In the genomic region with DNA sequence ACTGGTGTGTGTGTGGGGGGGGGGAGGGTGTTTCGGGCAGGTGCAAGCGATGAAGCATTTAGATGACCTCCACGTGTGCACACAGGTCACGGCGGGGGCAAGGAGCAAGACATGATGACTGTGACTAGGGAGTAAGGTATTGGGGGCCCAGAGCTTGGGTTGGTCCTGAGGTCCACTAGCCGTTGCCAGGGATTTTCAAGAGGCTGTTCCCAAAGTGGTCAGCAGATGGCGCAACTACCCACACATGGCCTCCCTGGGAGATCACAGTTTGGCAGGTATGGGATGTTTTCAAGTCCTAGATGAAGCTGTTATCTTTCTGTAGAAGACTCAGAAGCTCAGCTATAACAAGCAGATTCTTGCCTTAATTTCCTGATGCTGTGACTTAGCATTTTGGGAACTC, we compare ENCODE assay signal across 8 mouse cellular contexts. TPM values are rescaled to one million over a fixed set of nuclear protein-coding genes. Genes with fewer than 3 reads are reported as not detected.
DNase-seq lines count a peak whose midpoint lies in the region; TF ChIP-seq lines count a peak whose summit lies in the region.

No protein-coding gene starts in this region.

- intact Hi-C loops in left cerebral cortex, postnatal 4 days (cut with DNase I), result loop anchor here (5.0 to 10.0 kb wide), 3 partner anchors 112 to 662 kb away; a partner anchor contains a TSS

- no peak overlapping the region for H3K4me3 ChIP-seq in olfactory bulb, adult 2 months (ENCODE audit: insufficient read depth, low read depth, low read length)

- TF ChIP-seq POLR2A in olfactory bulb, adult 2 months (IDR thresholded peaks at IDR 0.05; ENCODE audit: insufficient read depth, low read depth, low read length), result no peak

- peak; percentile 59 for TF ChIP-seq CTCF in olfactory bulb, adult 2 months (IDR thresholded peaks at IDR 0.05; ENCODE audit: insufficient read depth, low read depth, low read length)

- WGBS in olfactory bulb, adult 2 months, result 13% methylated on average over 7 of the region's 7 CpGs

- DNase-seq in layer of hippocampus, adult 11-12 months (ENCODE audit: low spot score), result peak; percentile 76
- DNase-seq in layer of hippocampus, adult 9-10 months (ENCODE audit: low spot score), result no peak
- peak; percentile 66 for DNase-seq in MN1 (ENCODE audit: low spot score)
- DNase-seq in cerebellum, adult 11-12 months, result peak; percentile 60
- peak; percentile 42 for DNase-seq in gastrocnemius, postnatal 25 days
- DNase-seq in left cerebral cortex, postnatal 4 days, result peak; percentile 75
- peak; percentile 41 for DNase-seq in yolk sac, embryonic 10.5 days (ENCODE audit: low spot score)

- no peak overlapping the region for H3K27ac ChIP-seq in olfactory bulb, adult 2 months (ENCODE audit: insufficient read depth, low read depth, low read length)

- H3K4me1 ChIP-seq in olfactory bulb, adult 2 months (ENCODE audit: control insufficient read depth, insufficient read depth, low read length), result peaks cover 13% of the 10 kb centered on the region

RNA-seq across cellular contexts. Expression of a gene that starts 2.8 kb away (rescaled TPM):
- 10 to 100 TPM; 83.2 to 86.8 TPM for total RNA-seq in gastrocnemius, postnatal 25 days (2021)
- total RNA-seq in left cerebral cortex, postnatal 4 days (2021), result 100 to 1,000 TPM; 119 to 121 TPM
- not detected in 2 replicates for polyA plus RNA-seq in olfactory bulb, adult 2 months (2012; ENCODE audit: insufficient read depth, insufficient read length, low replicate concordance, missing spikeins)

RNA-seq across cellular contexts. Expression of a gene that starts 7.2 kb away (rescaled TPM):
- total RNA-seq in gastrocnemius, postnatal 25 days (2021), result 1 to 10 TPM; 2.1 to 2.2 TPM
- total RNA-seq in left cerebral cortex, postnatal 4 days (2021), result 10 to 100 TPM; 10.4 to 13.7 TPM
- not detected in 2 replicates for polyA plus RNA-seq in olfactory bulb, adult 2 months (2012; ENCODE audit: insufficient read depth, insufficient read length, low replicate concordance, missing spikeins)

RNA-seq across cellular contexts. Expression of a gene that starts 21.1 kb away (rescaled TPM):
- total RNA-seq in gastrocnemius, postnatal 25 days (2021), result 1 to 10 TPM; 7.9 to 9.7 TPM
- 10 to 100 TPM; 27.0 to 30.4 TPM for total RNA-seq in left cerebral cortex, postnatal 4 days (2021)
- not detected in 2 replicates for polyA plus RNA-seq in olfactory bulb, adult 2 months (2012; ENCODE audit: insufficient read depth, insufficient read length, low replicate concordance, missing spikeins)

RNA-seq across cellular contexts. Expression of a gene that starts 23.3 kb away (rescaled TPM):
- total RNA-seq in gastrocnemius, postnatal 25 days (2021), result under 1 TPM in 1 of 2 experiments, not detected in 1; 0.38 TPM
- 1 to 10 TPM; 3.7 to 4.3 TPM for total RNA-seq in left cerebral cortex, postnatal 4 days (2021)
- polyA plus RNA-seq in olfactory bulb, adult 2 months (2012; ENCODE audit: insufficient read depth, insufficient read length, low replicate concordance, missing spikeins), result not detected in 2 replicates
